In the genomic region with DNA sequence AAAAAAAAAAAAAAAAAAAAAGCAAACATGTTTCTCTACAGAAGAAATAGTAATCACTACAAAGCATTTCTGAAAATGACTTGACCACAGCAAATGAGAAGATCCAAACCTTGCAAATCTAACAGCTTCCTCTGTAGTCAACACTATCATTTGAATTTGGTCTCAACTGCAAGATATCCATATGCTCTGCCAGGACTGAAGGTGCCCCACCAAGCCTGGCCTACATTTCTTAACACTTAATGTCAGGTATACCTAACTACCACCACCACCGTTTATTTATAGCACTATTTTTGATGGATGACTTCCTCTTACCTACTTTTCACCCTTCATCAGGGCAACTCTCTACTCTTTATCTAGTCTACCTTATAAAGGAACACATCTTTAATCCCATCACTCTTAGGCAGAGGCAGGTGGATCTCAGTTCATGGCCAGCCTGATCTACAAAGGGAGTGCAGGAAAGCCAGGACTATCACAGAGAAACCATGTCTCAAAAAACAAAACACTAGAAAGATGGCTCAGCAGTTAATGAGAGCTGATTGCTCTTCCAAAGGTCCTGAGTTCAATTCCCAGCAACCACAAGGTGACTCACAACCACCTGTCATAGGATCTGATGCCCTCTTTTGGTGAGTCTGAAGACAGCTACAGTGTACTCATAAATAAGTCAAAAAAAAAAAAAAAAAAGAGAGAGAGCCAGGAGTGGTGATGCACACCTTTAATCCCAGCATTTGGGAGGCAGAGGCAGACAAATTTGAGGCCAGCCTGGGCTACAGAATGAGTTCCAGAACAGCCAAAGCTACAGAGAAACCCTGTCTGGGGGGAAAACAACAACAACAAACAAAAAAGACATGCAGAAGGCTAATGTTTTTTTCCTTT, we compare ENCODE assay signal across 8 mouse cellular contexts. TPM values are rescaled to one million over a fixed set of nuclear protein-coding genes. Genes with fewer than 3 reads are reported as not detected.
DNase-seq lines count a peak whose midpoint lies in the region; ATAC-seq and TF ChIP-seq lines count a peak whose summit lies in the region.

No protein-coding gene starts in this region.

- peak overlapping the region; percentile 78; the same call in 1 of the 2 replicates for H3K4me3 ChIP-seq in forebrain, embryonic 15.5 days
- peak overlapping the region; percentile 86 for H3K4me3 ChIP-seq in liver, embryonic 15.5 days (replicated peaks)
- no peak overlapping the region for H3K4me3 ChIP-seq in kidney, adult 2 months (ENCODE audit: insufficient read depth, low read depth, low read length)

- DNase-seq in heart, adult 11 months = peak; percentile 62
- DNase-seq in heart, adult 18-20 months = no peak
- peak; percentile 32 for DNase-seq in A20 (ENCODE audit: low read depth, low spot score)
- no peak for DNase-seq in kidney, adult 2 months
- DNase-seq in gastrocnemius, postnatal 10 days = no peak

- no peak for TF ChIP-seq CTCF in kidney, adult 2 months (conservative IDR thresholded peaks at IDR 0.05; ENCODE audit: insufficient read depth, insufficient read length, low read depth, low read length)

- peaks cover 16% of the 10 kb centered on the region for H3K36me3 ChIP-seq in forebrain, embryonic 15.5 days
- H3K36me3 ChIP-seq in liver, embryonic 15.5 days (replicated peaks) = peaks cover 26% of the 10 kb centered on the region
- peaks cover 2% of the 10 kb centered on the region; the same call in 1 of the 2 replicates for H3K36me3 ChIP-seq in kidney, adult 2 months (ENCODE audit: control insufficient read depth, insufficient read depth, low read length)

- H3K27ac ChIP-seq in forebrain, embryonic 15.5 days (replicated peaks) = no peak overlapping the region
- H3K27ac ChIP-seq in liver, embryonic 15.5 days (replicated peaks) = no peak overlapping the region; the same call in none of the 2 replicates
- no peak overlapping the region for H3K27ac ChIP-seq in kidney, adult 2 months (ENCODE audit: insufficient read depth, low read depth, low read length)

- WGBS in forebrain, embryonic 15.5 days = 93% methylated on average over 1 of the region's 1 CpGs
- WGBS in liver, embryonic 15.5 days (ENCODE audit: insufficient replicate concordance) = 23% methylated on average over 1 of the region's 1 CpGs
- 37% methylated on average over 1 of the region's 1 CpGs for WGBS in kidney, adult 2 months

- no peaks in the 10 kb centered on the region for H3K9me3 ChIP-seq in forebrain, embryonic 15.5 days
- H3K9me3 ChIP-seq in liver, embryonic 15.5 days (replicated peaks) = no peaks in the 10 kb centered on the region

- no peak for TF ChIP-seq POLR2A in kidney, adult 2 months (IDR thresholded peaks at IDR 0.05; ENCODE audit: low read depth, low read length)

- no peak overlapping the region for H3K9ac ChIP-seq in forebrain, embryonic 15.5 days (replicated peaks)
- H3K9ac ChIP-seq in liver, embryonic 15.5 days = peak overlapping the region; percentile 90; the same call in 1 of the 2 replicates

- no peak for ATAC-seq in forebrain, embryonic 15.5 days (replicated peaks)
- no peak for ATAC-seq in liver, embryonic 15.5 days (ENCODE audit: insufficient read depth)
- no peak for ATAC-seq in inflammation-experienced regulatory T-cells, adult 6 months

- peaks cover 45% of the 10 kb centered on the region for H3K4me1 ChIP-seq in forebrain, embryonic 15.5 days
- peaks cover 51% of the 10 kb centered on the region for H3K4me1 ChIP-seq in liver, embryonic 15.5 days (replicated peaks)
- peaks cover 9% of the 10 kb centered on the region for H3K4me1 ChIP-seq in kidney, adult 2 months (ENCODE audit: control insufficient read depth, insufficient read depth, low read length)

- H3K4me2 ChIP-seq in forebrain, embryonic 15.5 days (replicated peaks) = peak overlapping the region; percentile 81
- H3K4me2 ChIP-seq in liver, embryonic 15.5 days = peak overlapping the region; percentile 79

- no peaks in the 10 kb centered on the region for H3K27me3 ChIP-seq in forebrain, embryonic 15.5 days
- H3K27me3 ChIP-seq in liver, embryonic 15.5 days = no peaks in the 10 kb centered on the region
- no peaks in the 10 kb centered on the region for H3K27me3 ChIP-seq in kidney, adult 2 months (replicated peaks; ENCODE audit: control insufficient read depth, insufficient read depth, low read length)

RNA-seq across cellular contexts. Expression of a gene that starts 2.3 kb away (rescaled TPM):
- total RNA-seq in heart, adult 18-20 months (2021) = 100 to 1,000 TPM; 139 to 142 TPM
- polyA plus RNA-seq in forebrain, embryonic 15.5 days (2015; fragmentation: Nextera tagmentation; extraction: Ambion mirVana) = 710 and 729 TPM in 2 replicates
- 215 and 238 TPM in 2 replicates for polyA plus RNA-seq in liver, embryonic 15.5 days (2015; fragmentation: Nextera tagmentation; extraction: Ambion mirVana)
- 100 to 1,000 TPM; 399 to 498 (median 471) TPM for polyA plus RNA-seq in inflammation-experienced regulatory T-cells, adult 6 months (2017; shearing (Covaris generic))
- polyA plus RNA-seq in kidney, adult 2 months (2012; rRNA removed) = 62.9 and 90.0 TPM in 2 replicates
- total RNA-seq in gastrocnemius, postnatal 10 days (2021) = 100 to 1,000 TPM; 108 to 122 TPM

RNA-seq across cellular contexts. Expression of a gene that starts 9.0 kb away (rescaled TPM):
- 1 to 10 TPM in 1 of 2 experiments, under 1 TPM in 1; 0.30 to 1.0 TPM for total RNA-seq in heart, adult 18-20 months (2021)
- 61.9 and 71.1 TPM in 2 replicates for polyA plus RNA-seq in forebrain, embryonic 15.5 days (2015; fragmentation: Nextera tagmentation; extraction: Ambion mirVana)
- polyA plus RNA-seq in liver, embryonic 15.5 days (2015; fragmentation: Nextera tagmentation; extraction: Ambion mirVana) = 37.6 and 39.5 TPM in 2 replicates
- polyA plus RNA-seq in inflammation-experienced regulatory T-cells, adult 6 months (2017; shearing (Covaris generic)) = 100 to 1,000 TPM in 1 of 3 experiments, 10 to 100 TPM in 2; 79.7 to 117 (median 94.9) TPM
- 2.5 and 2.9 TPM in 2 replicates for polyA plus RNA-seq in kidney, adult 2 months (2012; rRNA removed)
- total RNA-seq in gastrocnemius, postnatal 10 days (2021) = under 1 TPM; 0.12 to 0.56 TPM

RNA-seq across cellular contexts. Expression of a gene that starts 59.3 kb away (rescaled TPM):
- total RNA-seq in heart, adult 18-20 months (2021) = not detected
- not detected in 2 replicates for polyA plus RNA-seq in forebrain, embryonic 15.5 days (2015; fragmentation: Nextera tagmentation; extraction: Ambion mirVana)
- not detected in 2 replicates for polyA plus RNA-seq in liver, embryonic 15.5 days (2015; fragmentation: Nextera tagmentation; extraction: Ambion mirVana)
- polyA plus RNA-seq in inflammation-experienced regulatory T-cells, adult 6 months (2017; shearing (Covaris generic)) = not detected
- polyA plus RNA-seq in kidney, adult 2 months (2012; rRNA removed) = not detected in 2 replicates
- total RNA-seq in gastrocnemius, postnatal 10 days (2021) = not detected

Comparison
In these comparisons a context has a peak if more than half of its experiments do, and no peak if none do; other contexts are left out.
1. DNase-seq: peak in heart, adult 11 months (single experiment) and A20 (single experiment); none in heart, adult 18-20 months (0 of 2), kidney, adult 2 months (single experiment) and gastrocnemius, postnatal 10 days (single experiment).